Mouse (Mus musculus) spleen, adult 2 months (tissue): ENCODE results near the gene Neurl2. TPM values are rescaled to one million over a fixed set of nuclear protein-coding genes. Genes with fewer than 3 reads are reported as not detected.

Source experiments
- DNase-seq, 2 experiments: peaks; one replicate each; pipeline versions ENCODE4 v3.0.0 to v3.0.0-alpha.2; 2012 to 2021; ENCODE audit warnings: low spot score in 2 of 2, low read depth in 1 of 2
- H3K27ac ChIP-seq: fragments of 200-500 bp; 2 replicates; pipeline ENCODE4 v1.5.1; 2012; ENCODE audit warnings: low read length, inconsistent platforms; ENCODE audit not compliant: insufficient read depth
- H3K27me3 ChIP-seq: fragments of 200-500 bp; 2 replicates; pipeline ENCODE4 v1.6.1; 2012; ENCODE audit warnings: mild to moderate bottlenecking, moderate library complexity, low read length, inconsistent platforms; ENCODE audit not compliant: control insufficient read depth, insufficient read depth
- H3K36me3 ChIP-seq: fragments of 200-500 bp; 2 replicates; pipeline ENCODE4 v1.6.1; 2012; ENCODE audit warnings: mild to moderate bottlenecking, low read length, inconsistent platforms; ENCODE audit not compliant: control insufficient read depth, insufficient read depth
- H3K4me1 ChIP-seq: fragments of 200-500 bp; 2 replicates; pipeline ENCODE4 v1.6.1; 2011; ENCODE audit warnings: inconsistent platforms; ENCODE audit not compliant: control insufficient read depth, insufficient read depth, insufficient read length
- H3K4me3 ChIP-seq: fragments of 200-500 bp; 2 replicates; pipeline ENCODE4 v1.5.1; 2011; ENCODE audit warnings: mild to moderate bottlenecking, inconsistent platforms; ENCODE audit not compliant: insufficient read depth, insufficient read length; ENCODE audit errors: extremely low read depth
- CTCF ChIP-seq: fragments of 200-500 bp; IDR thresholded peaks from 2 replicates; pipeline ENCODE4 v1.5.1; 2011; ENCODE audit warnings: mild to moderate bottlenecking, inconsistent platforms; ENCODE audit not compliant: insufficient read depth, insufficient read length, insufficient replicate concordance; ENCODE audit errors: extremely low read depth
- POLR2A ChIP-seq: fragments of 200-500 bp; IDR thresholded peaks from 2 replicates; pipeline ENCODE4 v1.6.1; 2011; ENCODE audit warnings: low read depth, low read length, inconsistent platforms
- WGBS: fragments of 180-500 bp; shearing (Covaris S2); methylation state at CpG from one replicate; pipeline ENCODE4 v1.1.7; 2018; 5-methylcytosine and 5-hydroxymethylcytosine counted together
- polyA plus RNA-seq: library from polyadenylated mRNA; depleted of rRNA; stranded (reverse); fragments of >200 nt; gene quantifications from 2 replicates; pipeline ENCODE4 v1.2.3, GENCODE M21; 2012

Gene Neurl2
- polyA plus RNA-seq, 1 experiment, result 5.7 TPM

- no peaks in the 10 kb centered on the region for H3K27me3 ChIP-seq
- H3K27ac ChIP-seq, result no peak overlapping the region
- 91% methylated on average over 3 of the region's 3 CpGs for WGBS
- no peak overlapping the region for H3K4me3 ChIP-seq
- TF ChIP-seq POLR2A, result no peak
- peak; percentile 47; the same call in 1 of the 2 replicates for TF ChIP-seq CTCF
- peak in 1 of 2 experiments; percentile 52 for DNase-seq
- peaks cover 30% of the 10 kb centered on the region for H3K36me3 ChIP-seq
- H3K4me1 ChIP-seq, result no peaks in the 10 kb centered on the region
Observed at GRCm38 (mm10) chr2:164793236-164793635, 40.0 kb downstream of the Neurl2 start.

- Histone ChIP-seq H3K27me3 (no peaks in the 10 kb centered on the region), H3K4me1 (no peaks in the 10 kb centered on the region), H3K4me3 (no peak overlapping the region), H3K36me3 (peaks cover 29% of the 10 kb centered on the region), H3K27ac (no peak overlapping the region)
- DNase-seq, result no peak
- TF ChIP-seq CTCF (no peak), POLR2A (no peak)
- 91% methylated on average over 12 of the region's 12 CpGs for WGBS
Observed at GRCm38 (mm10) chr2:164792400-164793190, 40.7 kb downstream of the Neurl2 start.

GRCm38 (mm10) chr2:164791841-164792261, 41.4 kb downstream of the Neurl2 start:
- H3K4me1 ChIP-seq, result no peaks in the 10 kb centered on the region
- DNase-seq, result no peak
- TF ChIP-seq POLR2A, result no peak
- no peak for TF ChIP-seq CTCF
- no peaks in the 10 kb centered on the region for H3K27me3 ChIP-seq
- H3K27ac ChIP-seq, result no peak overlapping the region
- WGBS, result 94% methylated on average over 18 of the region's 18 CpGs
- peaks cover 29% of the 10 kb centered on the region for H3K36me3 ChIP-seq
- no peak overlapping the region for H3K4me3 ChIP-seq

- peaks cover 5% of the 10 kb centered on the region; the same call in 1 of the 2 replicates for H3K4me1 ChIP-seq
- TF ChIP-seq POLR2A (no peak), CTCF (no peak)
- peaks cover 21% of the 10 kb centered on the region for H3K36me3 ChIP-seq
- WGBS, result 90% methylated on average over 4 of the region's 4 CpGs
- no peak overlapping the region for H3K27ac ChIP-seq
- DNase-seq, result no peak
- no peaks in the 10 kb centered on the region for H3K27me3 ChIP-seq
- H3K4me3 ChIP-seq, result no peak overlapping the region
Observed at GRCm38 (mm10) chr2:164790451-164790850, 42.8 kb downstream of the Neurl2 start.

- Histone ChIP-seq H3K27me3 (no peaks in the 10 kb centered on the region), H3K4me1 (peaks cover 7% of the 10 kb centered on the region; the same call in 1 of the 2 replicates), H3K4me3 (no peak overlapping the region), H3K27ac (no peak overlapping the region), H3K36me3 (peaks cover 13% of the 10 kb centered on the region)
- WGBS, result 84% methylated on average over 4 of the region's 4 CpGs
- DNase-seq, result no peak
- TF ChIP-seq POLR2A (no peak), CTCF (no peak)
Observed at GRCm38 (mm10) chr2:164788411-164788810, 44.8 kb downstream of the Neurl2 start.

GRCm38 (mm10) chr2:164787779-164788178, 45.5 kb downstream of the Neurl2 start:
- no peaks in the 10 kb centered on the region for H3K27me3 ChIP-seq
- WGBS, result 85% methylated on average over 10 of the region's 10 CpGs
- H3K4me1 ChIP-seq, result peaks cover 7% of the 10 kb centered on the region; the same call in 1 of the 2 replicates
- no peak overlapping the region for H3K4me3 ChIP-seq
- peaks cover 13% of the 10 kb centered on the region for H3K36me3 ChIP-seq
- no peak for DNase-seq
- TF ChIP-seq POLR2A (no peak), CTCF (no peak)
- H3K27ac ChIP-seq, result no peak overlapping the region

GRCm38 (mm10) chr2:164787032-164787431, 46.2 kb downstream of the Neurl2 start:
- H3K4me1 ChIP-seq, result peaks cover 7% of the 10 kb centered on the region; the same call in 1 of the 2 replicates
- H3K36me3 ChIP-seq, result peaks cover 6% of the 10 kb centered on the region
- WGBS, result 72% methylated on average over 3 of the region's 3 CpGs
- no peak for TF ChIP-seq POLR2A
- no peak for TF ChIP-seq CTCF
- H3K27ac ChIP-seq, result no peak overlapping the region
- H3K4me3 ChIP-seq, result no peak overlapping the region
- no peaks in the 10 kb centered on the region for H3K27me3 ChIP-seq
- DNase-seq, result no peak
